Mouse (Mus musculus): ENCODE data around the gene Eif4b.

DNA sequence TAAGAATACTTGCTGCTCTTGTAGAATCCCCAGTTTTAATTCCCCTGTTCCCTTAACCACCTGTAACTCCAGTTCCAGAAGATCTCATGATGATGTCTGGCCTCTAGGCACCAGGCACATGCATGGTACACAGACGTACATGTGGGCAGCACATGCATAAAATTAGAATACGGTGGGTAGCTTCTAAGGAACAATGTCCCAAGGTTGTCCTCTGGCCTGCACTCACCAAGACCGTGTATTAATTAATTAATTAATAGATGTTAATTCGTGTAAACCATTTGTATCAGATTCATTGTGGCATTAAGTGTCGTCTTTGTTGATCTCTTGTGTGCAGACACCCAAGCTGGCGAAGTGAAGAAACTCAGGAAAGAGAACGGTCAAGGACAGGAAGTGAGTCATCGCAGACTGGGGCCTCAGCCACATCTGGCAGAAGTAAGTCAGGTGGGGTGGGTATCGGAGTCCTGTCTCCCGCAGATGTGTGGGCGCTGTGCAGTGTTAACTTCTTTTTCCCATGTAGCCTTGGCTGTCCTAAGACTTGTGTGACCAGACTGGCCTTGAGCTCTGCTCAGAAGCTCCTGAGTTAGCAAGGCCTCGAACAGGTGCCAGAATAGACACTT, 17.6 kb downstream of the Eif4b start:
- TF ChIP-seq POLR2A (IDR thresholded peaks at IDR 0.05; ENCODE audit: low read depth, low read length) (no peak), CTCF (IDR thresholded peaks at IDR 0.05; ENCODE audit: extremely low read depth, insufficient read depth, insufficient read length, insufficient replicate concordance) (no peak)

All from spleen, adult 2 months (tissue).